Comparison of ENCODE assay signal across 28 mouse cellular contexts in the genomic region with DNA sequence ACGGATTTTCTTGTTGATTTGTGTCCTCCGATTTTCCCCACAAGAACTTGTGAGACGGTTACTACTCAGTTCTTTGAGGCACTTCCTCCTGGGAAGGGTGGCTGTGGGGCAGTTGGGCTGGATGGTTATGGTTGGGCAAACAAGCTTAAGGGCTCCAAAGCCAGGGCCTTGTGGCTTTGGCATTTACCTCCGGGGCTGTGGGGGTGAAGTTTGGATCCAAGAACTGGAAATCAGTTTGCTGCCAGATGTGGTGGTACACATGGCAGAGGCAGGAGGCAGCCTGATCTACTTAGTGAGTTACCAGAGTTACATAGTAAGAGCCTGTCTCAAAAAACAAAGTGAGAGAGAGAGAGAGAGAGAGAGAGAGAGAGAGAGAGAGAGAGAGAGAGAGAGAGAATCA. TPM values are rescaled to one million over a fixed set of nuclear protein-coding genes. Genes with fewer than 3 reads are reported as not detected.
DNase-seq lines count a peak whose midpoint lies in the region; ATAC-seq and TF ChIP-seq lines count a peak whose summit lies in the region.
"Had no signal": no experiment of that assay in that cellular context is flagged by ENCODE, and none has a peak within 500 bp of the region (broad histone marks: within the 10 kb centered on the region; RNA-seq: fewer than 3 reads in every experiment).

No protein-coding gene starts in this region.

- no peak for ATAC-seq in kidney, embryonic 14.5 days (ENCODE audit: low FRiP score, low TSS enrichment)
- ATAC-seq in heart, embryonic 11.5 days (replicated peaks; ENCODE audit: insufficient number of reproducible peaks, low FRiP score, low TSS enrichment), result no peak
- ATAC-seq: CD4-positive, CD25-positive, alpha-beta regulatory T cell, adult 4 months; forebrain, embryonic 14.5 days; forebrain, postnatal 0 days; hindbrain, embryonic 16.5 days; intestine, embryonic 15.5 days; Patski had no signal

- 73% methylated on average over 4 of the region's 4 CpGs for WGBS in kidney, embryonic 14.5 days
- 79% methylated on average over 4 of the region's 4 CpGs for WGBS in heart, embryonic 11.5 days (ENCODE audit: insufficient replicate concordance)

- no peak overlapping the region for H3K9ac ChIP-seq in kidney, embryonic 14.5 days (ENCODE audit: low read depth, low read length)
- H3K9ac ChIP-seq in heart, embryonic 11.5 days (ENCODE audit: low read depth, low read length), result no peak overlapping the region
- H3K9ac ChIP-seq: embryonic facial prominence, embryonic 13.5 days; forebrain, postnatal 0 days; hindbrain, embryonic 13.5 days; intestine, embryonic 15.5 days had no signal

- H3K4me2 ChIP-seq in kidney, embryonic 14.5 days (replicated peaks; ENCODE audit: low read depth, low read length), result no peak overlapping the region
- H3K4me2 ChIP-seq in heart, embryonic 11.5 days, result no peak overlapping the region
- H3K4me2 ChIP-seq: embryonic facial prominence, embryonic 13.5 days; hindbrain, embryonic 13.5 days; intestine, embryonic 15.5 days had no signal

- H3K4me1 ChIP-seq in embryonic fibroblast, embryonic 13.5 days (ENCODE audit: control insufficient read depth, insufficient read depth, low read length), result peaks cover 22% of the 10 kb centered on the region
- H3K4me1 ChIP-seq in kidney, embryonic 14.5 days (ENCODE audit: control insufficient read depth, insufficient read depth, low read length), result no peaks in the 10 kb centered on the region
- H3K4me1 ChIP-seq in heart, embryonic 11.5 days (ENCODE audit: control insufficient read depth, insufficient read depth, low read length), result peaks cover 11% of the 10 kb centered on the region
- H3K4me1 ChIP-seq: embryonic facial prominence, embryonic 10.5 days; heart, embryonic 10.5 days; hindbrain, embryonic 13.5 days; intestine, embryonic 15.5 days had no signal

- no peak for TF ChIP-seq CTCF in gastrocnemius, adult 2 months (IDR thresholded peaks at IDR 0.05)
- TF ChIP-seq CTCF in embryonic fibroblast, embryonic 13.5 days (IDR thresholded peaks at IDR 0.05; ENCODE audit: borderline replicate concordance, insufficient read depth, low read length), result no peak

- H3K27me3 ChIP-seq in kidney, embryonic 14.5 days (ENCODE audit: control insufficient read depth, insufficient read depth, low read length), result no peaks in the 10 kb centered on the region
- no peaks in the 10 kb centered on the region for H3K27me3 ChIP-seq in heart, embryonic 11.5 days (ENCODE audit: control insufficient read depth, insufficient read depth, low read length)
- H3K27me3 ChIP-seq: embryonic facial prominence, embryonic 13.5 days; hindbrain, embryonic 13.5 days; intestine, embryonic 15.5 days; Patski had no signal

- DNase-seq in gastrocnemius, adult 2 months, result no peak
- no peak for DNase-seq in gastrocnemius, postnatal 4 days (ENCODE audit: low spot score in 2 of 2)
- DNase-seq in Muller cell, postnatal 12 days (ENCODE audit: inconsistent ontology term), result peak; percentile 50
- no peak for DNase-seq in T-cell, adult 2 months (ENCODE audit: low spot score)
- DNase-seq: adrenal gland, adult 8-10 months; adrenal gland, postnatal 25 days; cerebellum, adult 18-20 months; cerebellum, adult 9-11 months; cerebellum, postnatal 25 days; embryo, embryonic 11 days; forebrain, postnatal 0 days; gastrocnemius, postnatal 25 days; heart, adult 2 months; heart, postnatal 36 days; kidney, adult 11 months had no signal

- no peak for TF ChIP-seq POLR2A in embryonic fibroblast, embryonic 13.5 days (IDR thresholded peaks at IDR 0.05; ENCODE audit: low read depth, low read length)

- peak overlapping the region; percentile 25; the same call in 1 of the 2 replicates for H3K27ac ChIP-seq in gastrocnemius, adult 2 months
- peak overlapping the region; percentile 78; the same call in 1 of the 2 replicates for H3K27ac ChIP-seq in embryonic fibroblast, embryonic 13.5 days (ENCODE audit: insufficient read depth, low read length)
- no peak overlapping the region for H3K27ac ChIP-seq in kidney, embryonic 14.5 days (ENCODE audit: low read depth, low read length)
- H3K27ac ChIP-seq in heart, embryonic 11.5 days (ENCODE audit: low read depth, low read length), result no peak overlapping the region
- H3K27ac ChIP-seq: embryonic facial prominence, embryonic 10.5 days; embryonic facial prominence, embryonic 13.5 days; heart, adult 2 months; heart, embryonic 10.5 days; hindbrain, embryonic 10.5 days; hindbrain, embryonic 13.5 days; intestine, embryonic 15.5 days had no signal

- no peak overlapping the region for H3K4me3 ChIP-seq in gastrocnemius, adult 2 months
- no peak overlapping the region for H3K4me3 ChIP-seq in embryonic fibroblast, embryonic 13.5 days (ENCODE audit: insufficient read depth, low read length)
- H3K4me3 ChIP-seq in kidney, embryonic 14.5 days (ENCODE audit: low read length), result no peak overlapping the region
- H3K4me3 ChIP-seq in heart, embryonic 11.5 days (ENCODE audit: low read depth, low read length), result no peak overlapping the region
- H3K4me3 ChIP-seq: embryonic facial prominence, embryonic 10.5 days; embryonic facial prominence, embryonic 13.5 days; heart, adult 2 months; heart, embryonic 10.5 days; hindbrain, embryonic 10.5 days; hindbrain, embryonic 13.5 days; intestine, embryonic 15.5 days had no signal

- no peaks in the 10 kb centered on the region for H3K36me3 ChIP-seq in kidney, embryonic 14.5 days (ENCODE audit: control insufficient read depth, insufficient read depth, low read length)
- no peaks in the 10 kb centered on the region for H3K36me3 ChIP-seq in heart, embryonic 11.5 days (ENCODE audit: control insufficient read depth, insufficient read depth, low read length)
- H3K36me3 ChIP-seq: embryonic facial prominence, embryonic 10.5 days; embryonic facial prominence, embryonic 13.5 days; heart, embryonic 10.5 days; hindbrain, embryonic 10.5 days; hindbrain, embryonic 13.5 days; intestine, embryonic 15.5 days had no signal

- intact Hi-C loops in gastrocnemius, adult 2 months (cut with DNase I), result no loop called here

- no peaks in the 10 kb centered on the region for H3K9me3 ChIP-seq in kidney, embryonic 14.5 days (ENCODE audit: control insufficient read depth, low read length)
- no peaks in the 10 kb centered on the region for H3K9me3 ChIP-seq in heart, embryonic 11.5 days (replicated peaks; ENCODE audit: control insufficient read depth, low read length)
- H3K9me3 ChIP-seq: embryonic facial prominence, embryonic 10.5 days; embryonic facial prominence, embryonic 13.5 days; heart, embryonic 10.5 days; hindbrain, embryonic 10.5 days; hindbrain, embryonic 13.5 days; intestine, embryonic 15.5 days had no signal

RNA-seq across cellular contexts. Expression of a gene that starts 16.7 kb away (rescaled TPM):
- total RNA-seq in gastrocnemius, adult 2 months (2021), result 100 to 1,000 TPM; 668 to 937 TPM
- total RNA-seq in gastrocnemius, postnatal 4 days (2021), result 100 to 1,000 TPM; 631 to 643 TPM
- 281 and 285 TPM in 2 replicates for polyA plus RNA-seq in embryonic fibroblast, embryonic 13.5 days (2011; ENCODE audit: insufficient read length, low read depth, missing spikeins)
- 674 and 931 TPM in 2 replicates for polyA plus RNA-seq in kidney, embryonic 14.5 days (2014; fragmentation: Nextera tagmentation; extraction: Ambion mirVana)
- 943 and 1,030 TPM in 2 replicates for polyA plus RNA-seq in heart, embryonic 11.5 days (2014; fragmentation: Nextera tagmentation; extraction: Ambion mirVana)

RNA-seq across cellular contexts. Expression of a gene that starts 22.8 kb away (rescaled TPM):
- 10 to 100 TPM; 21.5 to 21.7 TPM for total RNA-seq in gastrocnemius, adult 2 months (2021)
- 10 to 100 TPM; 27.6 to 31.5 TPM for total RNA-seq in gastrocnemius, postnatal 4 days (2021)
- polyA plus RNA-seq in embryonic fibroblast, embryonic 13.5 days (2011; ENCODE audit: insufficient read length, low read depth, missing spikeins), result 29.0 and 32.1 TPM in 2 replicates
- 14.9 and 15.2 TPM in 2 replicates for polyA plus RNA-seq in kidney, embryonic 14.5 days (2014; fragmentation: Nextera tagmentation; extraction: Ambion mirVana)
- polyA plus RNA-seq in heart, embryonic 11.5 days (2014; fragmentation: Nextera tagmentation; extraction: Ambion mirVana), result 7.3 and 13.9 TPM in 2 replicates

Comparison
In these comparisons a context has a peak if more than half of its experiments do, and no peak if none do; other contexts are left out.
1. H3K27ac ChIP-seq: peak in gastrocnemius, adult 2 months (single experiment) and embryonic fibroblast, embryonic 13.5 days (single experiment); none in kidney, embryonic 14.5 days (single experiment) and heart, embryonic 11.5 days (single experiment).